Mouse (Mus musculus) cerebellum, postnatal 10 days (tissue): Measurements from ENCODE around the gene Adprh.

Source experiments
- DNase-seq, 2 experiments: peaks; one replicate each; pipeline ENCODE4 v3.0.0; 2021; ENCODE audit warnings: mixed read lengths in 2 of 2

The Adprh gene

DNA sequence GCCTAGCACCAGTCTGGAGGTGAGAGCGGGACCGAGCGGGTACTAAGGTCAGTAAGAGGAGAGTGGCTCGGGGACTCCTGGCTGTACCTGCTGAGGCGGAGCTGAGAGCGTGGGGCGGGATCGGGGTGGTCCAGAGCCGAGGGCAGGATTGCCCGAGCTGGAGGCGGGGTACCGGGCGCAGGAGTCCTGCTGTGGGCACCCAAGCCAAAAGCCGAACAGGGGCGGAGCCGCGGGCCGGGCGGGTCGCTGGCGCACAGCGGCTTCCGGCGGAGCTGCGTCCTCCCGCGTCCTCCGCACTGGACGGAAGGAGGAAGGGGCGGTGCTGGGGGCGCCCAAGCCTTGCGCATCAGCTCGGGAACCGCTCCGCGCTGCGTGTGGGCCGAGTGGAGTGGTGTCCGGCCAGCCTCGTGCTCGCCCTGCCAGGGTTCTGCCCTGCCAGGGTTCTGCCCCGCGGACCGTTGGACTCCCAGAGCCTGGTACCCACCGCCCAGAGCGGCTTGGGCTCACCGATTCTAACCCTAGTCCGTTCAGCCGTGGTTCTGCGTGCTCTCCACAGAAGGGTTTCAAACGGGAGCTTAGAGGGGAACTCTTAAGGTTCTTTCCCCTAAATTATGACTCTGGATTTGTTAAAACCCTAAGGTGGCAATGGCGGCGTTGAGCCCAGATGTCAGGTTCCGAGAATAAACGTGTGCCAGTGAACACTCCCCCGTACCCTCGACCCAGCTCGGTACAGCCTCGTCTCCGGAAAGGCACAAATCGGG, at the start of gene Adprh:
Adprh (minus strand) TSS at position 262 of the 761 bp plus-strand sequence.
- DNase-seq = peak; percentile 94 to 97

DNA sequence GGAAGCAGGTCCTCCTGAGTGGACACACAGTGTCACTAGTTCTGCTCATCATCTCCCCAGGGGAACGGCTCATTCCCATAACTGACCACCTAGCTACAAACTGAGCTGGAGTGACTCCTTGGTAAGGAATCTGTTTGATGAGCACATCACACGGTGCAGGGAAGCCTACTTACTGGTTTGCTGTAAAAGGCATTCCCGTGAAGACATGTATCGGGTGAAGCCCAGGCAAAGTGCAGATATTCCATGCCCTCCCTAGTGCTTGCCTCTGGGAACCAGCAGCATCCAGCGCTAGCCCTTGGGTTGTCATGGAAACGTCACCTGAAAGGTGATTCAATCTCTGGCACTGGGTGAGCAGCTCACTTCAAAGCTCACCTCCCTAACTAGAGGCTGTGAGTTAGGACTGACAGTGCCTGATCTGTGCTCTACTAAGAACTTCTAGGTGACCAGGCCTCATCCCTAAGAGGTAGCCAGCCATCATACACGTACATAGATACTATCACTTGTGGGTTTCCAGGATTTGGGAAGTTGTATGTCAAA, 44.2 kb upstream of the Adprh start:
- no peak for DNase-seq

DNA sequence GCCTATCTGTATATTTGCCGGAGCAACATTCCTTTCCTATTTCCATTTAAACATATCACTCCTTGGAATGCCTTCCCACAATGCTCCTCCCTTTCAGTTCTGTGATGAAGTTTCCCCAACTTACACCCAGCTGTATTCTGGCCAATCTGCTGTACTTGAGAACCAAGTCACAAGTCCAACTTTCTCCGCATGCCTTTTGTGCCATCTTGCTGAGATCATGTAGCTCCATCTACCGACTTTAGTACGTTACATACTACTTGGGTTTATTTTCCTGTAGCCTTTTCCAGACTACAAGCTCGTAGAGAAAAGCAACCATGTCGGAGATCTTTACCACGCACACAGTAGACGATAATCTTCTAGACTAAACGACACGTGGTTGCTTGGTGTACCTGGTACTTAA, 41.4 kb upstream of the Adprh start:
- DNase-seq = no peak

DNA sequence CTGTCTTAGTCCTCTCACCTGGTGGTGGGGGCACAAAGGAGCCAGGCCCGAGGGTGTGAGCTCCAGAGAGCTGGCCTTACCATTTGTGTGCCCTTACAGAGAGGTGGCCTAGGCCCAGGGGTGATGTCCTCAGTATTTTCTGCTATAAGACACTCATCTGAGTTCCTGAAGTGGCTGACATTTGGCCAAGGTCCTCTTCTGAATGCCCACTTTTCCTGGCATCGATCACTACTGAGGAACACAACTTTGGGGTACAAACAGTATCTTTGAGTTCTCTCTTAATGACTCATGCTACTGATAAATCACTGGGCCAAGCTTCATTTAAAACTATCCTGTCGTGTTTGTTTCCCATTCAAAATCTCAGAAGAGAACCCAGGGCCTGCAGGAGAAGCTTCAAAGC, 40.0 kb upstream of the Adprh start:
- DNase-seq = no peak

DNA sequence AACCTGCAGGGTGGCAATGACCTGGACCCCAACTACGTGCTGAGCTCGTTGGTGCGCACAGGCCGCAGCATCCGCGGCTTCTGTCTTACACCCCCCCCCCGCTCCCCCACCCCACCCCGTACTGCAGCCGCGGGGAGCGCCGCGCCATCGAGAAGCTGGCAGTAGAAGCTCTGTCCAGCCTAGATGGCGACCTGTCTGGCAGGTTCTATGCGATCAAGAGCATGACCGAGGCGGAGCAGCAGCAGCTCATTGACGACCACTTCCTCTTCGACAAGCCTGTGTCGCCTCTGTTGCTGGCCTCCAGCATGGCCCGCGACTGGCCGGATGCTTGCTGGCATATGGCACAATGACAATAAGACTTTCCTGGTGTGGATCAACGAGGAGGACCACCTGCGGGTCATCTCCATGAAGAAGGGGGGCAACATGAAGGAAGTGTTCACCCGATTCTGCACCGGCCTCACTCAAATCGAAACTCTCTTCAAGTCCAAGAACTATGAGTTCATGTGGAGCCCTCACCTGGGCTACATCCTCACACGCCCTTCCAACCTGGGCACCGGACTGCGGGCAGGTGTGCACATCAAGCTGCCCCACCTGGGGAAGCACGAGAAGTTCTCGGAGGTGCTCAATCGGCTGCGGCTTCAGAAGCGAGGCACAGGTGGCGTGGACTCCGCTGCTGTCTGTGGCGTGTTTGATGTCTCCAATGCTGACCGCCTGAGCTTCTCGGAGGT, 31.2 kb upstream of the Adprh start:
- peak; percentile 14 to 19 for DNase-seq

DNA sequence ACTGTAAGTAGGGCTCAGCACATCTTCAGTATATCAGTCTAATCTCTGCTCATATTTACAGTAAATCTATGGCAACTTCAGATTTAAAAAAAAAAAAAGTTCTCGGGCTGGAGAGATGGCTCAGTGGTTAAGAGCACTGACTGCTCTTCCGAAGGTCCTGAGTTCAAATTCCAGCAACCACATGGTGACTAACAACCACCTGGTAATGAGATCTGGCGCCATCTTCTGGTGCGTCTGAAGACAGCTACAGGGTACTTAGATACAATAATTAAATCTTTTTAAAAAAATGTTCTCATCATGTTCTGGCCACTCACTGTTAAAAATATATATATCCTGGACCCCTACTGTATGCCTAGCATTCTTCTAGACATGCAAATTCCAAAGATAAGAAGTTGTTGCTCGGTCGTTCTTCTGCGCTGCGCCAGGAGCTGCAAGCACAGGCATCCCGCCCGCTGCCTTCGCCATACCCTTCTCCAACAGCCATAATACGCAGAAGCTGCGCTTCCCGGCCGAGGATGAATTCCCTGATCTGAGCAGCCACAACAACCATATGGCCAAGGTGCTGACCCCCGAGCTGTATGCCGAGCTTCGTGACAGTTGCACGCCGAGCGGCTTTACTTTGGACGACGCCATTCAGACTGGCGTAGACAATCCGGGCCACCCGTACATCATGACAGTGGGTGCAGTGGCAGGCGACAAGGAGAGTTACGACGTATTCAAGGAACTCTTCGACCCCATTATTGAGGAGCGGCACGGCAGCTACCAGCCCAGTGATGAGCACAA, 30.5 kb upstream of the Adprh start:
- DNase-seq = peak; percentile 57 to 61

DNA sequence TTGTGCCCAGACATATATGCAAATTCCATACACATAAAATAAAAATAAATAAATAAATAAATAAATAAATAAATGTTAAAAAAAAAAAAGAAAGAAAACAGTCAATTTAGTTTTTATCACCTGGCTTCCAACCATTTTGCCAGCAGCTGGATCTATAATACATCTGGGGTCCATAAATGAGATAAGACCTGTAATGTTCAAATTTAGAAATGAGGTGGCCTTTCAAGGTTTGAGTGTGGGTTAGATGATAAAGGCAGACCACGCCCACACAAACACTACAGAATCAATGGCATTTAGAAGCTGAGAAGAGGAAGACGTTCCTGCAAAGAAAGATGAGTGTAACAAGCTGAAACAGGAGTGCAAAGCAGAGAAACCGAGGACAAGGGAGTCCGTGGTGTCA, 28.8 kb upstream of the Adprh start:
- no peak for DNase-seq

DNA sequence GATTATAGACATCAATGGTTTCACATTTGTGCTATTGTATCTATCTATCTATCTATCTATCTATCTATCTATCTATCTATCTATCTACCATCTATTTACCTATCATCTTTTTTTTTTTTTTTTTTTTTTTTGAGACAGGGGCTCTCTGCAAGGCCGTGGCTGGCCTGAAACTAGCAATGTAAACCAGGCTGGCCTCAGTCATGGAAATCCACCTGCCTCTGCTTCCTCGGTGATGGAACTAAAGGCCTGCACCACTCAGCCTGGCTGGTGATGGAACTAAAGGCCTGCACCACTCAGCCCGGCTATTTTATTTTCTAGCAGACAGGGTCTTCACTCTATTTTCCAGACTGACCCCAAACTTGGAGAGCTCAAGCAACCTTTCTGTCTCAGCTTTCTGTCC, 25.8 kb upstream of the Adprh start:
- no peak for DNase-seq

DNA sequence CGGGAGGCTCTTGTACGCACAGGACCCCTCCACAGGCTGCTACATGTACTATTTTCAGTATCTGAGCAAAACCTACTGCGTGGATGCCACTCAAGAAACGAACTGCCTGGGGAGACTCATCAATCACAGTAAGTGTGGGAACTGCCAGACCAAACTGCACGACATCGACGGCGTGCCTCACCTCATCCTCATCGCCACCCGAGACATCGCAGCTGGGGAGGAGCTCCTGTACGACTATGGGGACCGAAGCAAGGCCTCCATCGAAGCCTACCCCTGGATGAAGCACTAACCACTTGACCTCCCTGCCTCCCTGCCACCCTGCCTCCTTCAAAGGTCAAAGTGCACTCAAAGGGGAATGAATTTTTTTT, 24.7 kb upstream of the Adprh start:
- peak; percentile 17 to 25 for DNase-seq

DNA sequence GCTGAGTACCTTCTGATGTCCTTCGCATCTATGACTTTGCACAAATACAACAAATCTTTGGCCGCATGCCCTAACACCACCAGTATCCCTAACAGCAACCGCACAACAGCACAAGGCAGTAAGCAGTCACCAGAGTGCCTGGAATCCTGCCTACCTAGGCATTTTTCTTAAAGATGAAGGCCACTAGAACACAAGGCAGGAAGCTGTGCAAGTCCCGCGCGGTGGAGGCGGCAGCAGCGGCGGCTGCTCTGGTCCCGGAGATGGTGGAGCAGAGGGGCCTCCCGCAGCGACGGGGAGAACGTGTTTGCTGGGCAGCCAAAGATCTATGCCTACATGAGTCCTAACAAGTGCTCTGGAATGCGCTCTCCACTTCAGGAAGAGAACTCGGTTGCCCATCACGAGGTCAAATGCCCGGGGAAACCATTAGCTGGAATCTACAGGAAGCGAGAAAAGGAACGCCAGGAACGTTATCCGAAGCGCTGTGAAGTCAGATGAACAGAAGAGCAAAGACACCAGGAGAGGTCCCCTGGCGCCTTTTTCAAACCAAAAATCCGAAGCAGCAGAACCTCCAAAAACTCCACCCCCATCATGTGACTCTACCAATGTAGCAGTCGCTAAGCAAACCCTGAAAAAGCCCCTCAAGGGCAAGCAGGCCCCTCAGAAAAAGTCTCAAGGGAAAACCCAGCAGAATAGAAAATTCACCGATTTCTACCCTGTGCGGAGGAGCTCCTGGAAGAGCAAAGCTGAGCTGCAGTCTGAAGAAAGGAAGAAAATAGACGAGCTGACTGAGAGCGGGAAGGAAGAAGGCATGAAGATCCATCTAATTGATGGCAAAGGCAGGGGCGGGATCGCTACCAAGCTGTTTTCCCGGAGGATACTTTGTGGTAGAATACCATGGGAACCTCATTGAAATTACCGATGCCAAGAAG, 24.1 kb upstream of the Adprh start:
- peak; percentile 56 to 63 for DNase-seq

DNA sequence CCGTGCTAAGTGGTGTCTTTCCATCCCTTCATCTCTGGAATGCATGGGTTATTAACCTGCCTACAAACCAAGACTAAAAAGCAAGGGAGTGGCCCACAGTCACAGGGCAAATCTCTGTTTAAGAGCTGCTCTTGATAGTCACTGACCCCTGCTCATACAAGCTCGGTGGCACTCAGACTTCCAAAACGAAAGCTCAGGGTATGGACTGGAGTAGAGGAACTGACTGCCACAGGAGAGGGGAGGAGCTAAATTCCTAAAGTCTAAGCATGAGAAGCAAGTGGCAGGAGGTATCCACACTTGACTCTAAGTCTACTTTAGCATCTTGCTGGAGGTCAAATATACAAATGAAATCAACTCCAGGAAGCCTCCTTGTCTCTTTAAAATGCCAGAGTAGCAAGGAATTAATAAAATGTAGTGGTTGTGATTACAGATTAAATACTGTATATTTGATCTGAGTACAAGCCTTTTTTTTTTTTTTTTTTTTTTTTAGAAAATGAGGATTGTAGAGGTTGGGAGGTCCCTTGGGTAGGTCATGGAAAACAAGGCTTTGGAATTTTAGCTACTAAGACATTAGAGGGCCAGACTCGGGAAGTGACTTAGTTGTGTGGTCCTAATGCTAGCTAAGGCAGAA, 23.3 kb upstream of the Adprh start:
- no peak for DNase-seq

DNA sequence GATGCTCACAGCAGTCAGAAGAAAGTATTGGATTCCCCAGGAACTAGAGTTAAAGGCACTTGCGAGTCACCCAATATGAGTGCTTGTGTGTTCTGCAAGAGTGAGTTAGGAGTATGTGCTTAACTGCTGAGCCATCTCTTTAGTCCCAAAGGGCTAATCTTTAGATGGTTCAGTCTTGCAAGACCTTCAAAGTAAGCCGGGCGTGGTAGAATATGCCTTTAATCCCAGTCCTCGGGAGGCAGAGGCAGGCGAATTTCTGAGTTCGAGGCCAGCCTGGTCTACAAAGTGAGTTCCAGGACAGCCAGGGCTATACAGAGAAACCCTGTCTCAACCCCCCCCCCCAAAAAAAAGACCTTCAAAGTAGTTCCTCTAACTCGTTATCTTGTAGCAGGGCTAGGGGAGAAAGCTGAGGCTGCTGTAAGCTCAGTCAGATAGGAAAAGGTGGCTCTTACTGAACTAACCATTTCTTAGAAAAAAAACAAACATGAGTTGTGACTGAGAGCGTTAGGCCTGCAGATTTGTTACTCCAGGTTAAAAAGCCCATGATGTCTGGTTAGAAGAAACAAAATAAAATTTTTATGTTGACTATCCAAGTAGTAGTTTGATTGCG, 22.3 kb upstream of the Adprh start:
- DNase-seq = no peak

DNA sequence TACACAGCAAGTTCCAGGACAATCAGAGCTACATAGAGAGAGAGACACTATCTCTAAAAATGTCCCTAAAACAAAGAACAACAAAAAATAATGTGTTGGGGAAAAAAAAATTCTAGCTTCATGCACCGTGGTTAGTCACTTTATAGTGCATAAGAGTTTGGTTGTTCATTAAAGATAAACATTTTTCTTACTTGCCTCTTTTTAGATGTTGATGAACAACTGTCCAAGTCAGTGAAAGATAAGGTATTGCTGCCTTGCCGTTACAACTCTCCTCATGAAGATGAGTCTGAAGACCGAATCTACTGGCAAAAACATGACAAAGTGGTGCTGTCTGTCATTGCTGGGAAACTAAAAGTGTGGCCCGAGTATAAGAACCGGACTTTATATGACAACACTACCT, 21.2 kb upstream of the Adprh start:
- DNase-seq = no peak

DNA sequence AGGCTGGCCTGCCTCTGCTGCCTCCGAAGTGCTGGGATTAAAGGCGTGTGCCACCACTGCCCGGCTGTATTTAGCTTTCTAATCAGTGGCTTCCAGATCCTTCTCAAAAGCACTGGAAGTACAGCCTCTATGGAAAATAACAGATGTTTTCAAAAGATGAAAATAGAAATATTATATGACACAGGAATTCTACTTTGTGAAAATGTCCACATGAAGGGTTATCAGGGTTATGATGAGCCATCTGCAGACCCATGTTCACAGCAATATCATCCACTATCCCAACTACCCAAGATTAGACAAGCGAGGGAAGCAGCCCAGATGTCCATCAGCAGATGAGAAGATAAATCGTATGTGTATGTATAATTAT, 20.0 kb upstream of the Adprh start:
- DNase-seq = no peak

DNA sequence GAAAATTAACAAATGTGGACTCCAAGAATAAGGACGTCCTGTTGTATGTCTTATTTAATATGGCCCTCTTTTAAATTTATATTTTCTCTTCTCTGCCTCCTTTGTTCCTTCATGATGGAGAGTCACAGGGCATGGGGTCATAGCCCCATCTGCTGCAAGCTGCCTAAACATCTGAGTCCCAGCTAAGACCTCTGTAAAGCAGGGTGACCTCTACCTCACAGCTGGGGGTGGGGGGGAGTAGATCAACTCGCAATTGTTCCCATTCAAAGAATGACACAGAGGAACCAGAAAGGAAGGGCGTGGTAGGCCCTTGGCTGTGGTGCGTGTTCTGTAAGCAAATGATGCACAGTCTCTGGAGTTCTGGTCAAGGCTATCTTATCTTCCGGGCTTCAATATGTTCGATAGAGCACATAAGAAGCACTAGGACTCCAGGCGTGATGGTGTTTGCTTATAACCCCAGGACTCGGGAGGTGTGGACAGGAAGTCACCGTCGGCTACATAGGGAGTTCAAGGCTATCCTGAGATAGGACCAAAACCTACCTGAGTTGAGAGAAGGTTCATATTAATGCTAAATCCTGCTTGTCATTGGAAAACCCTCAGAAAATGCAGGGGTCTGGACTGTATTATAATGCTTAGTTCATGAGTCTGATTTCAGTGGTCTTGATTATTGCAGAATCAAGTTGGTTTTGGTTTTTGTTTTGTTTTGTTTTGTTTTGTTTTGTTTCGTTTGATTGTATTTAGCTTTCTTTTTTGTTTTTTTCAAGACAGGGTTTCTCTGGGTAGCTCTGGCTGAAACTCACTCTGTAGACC, 19.4 kb upstream of the Adprh start:
- no peak for DNase-seq

DNA sequence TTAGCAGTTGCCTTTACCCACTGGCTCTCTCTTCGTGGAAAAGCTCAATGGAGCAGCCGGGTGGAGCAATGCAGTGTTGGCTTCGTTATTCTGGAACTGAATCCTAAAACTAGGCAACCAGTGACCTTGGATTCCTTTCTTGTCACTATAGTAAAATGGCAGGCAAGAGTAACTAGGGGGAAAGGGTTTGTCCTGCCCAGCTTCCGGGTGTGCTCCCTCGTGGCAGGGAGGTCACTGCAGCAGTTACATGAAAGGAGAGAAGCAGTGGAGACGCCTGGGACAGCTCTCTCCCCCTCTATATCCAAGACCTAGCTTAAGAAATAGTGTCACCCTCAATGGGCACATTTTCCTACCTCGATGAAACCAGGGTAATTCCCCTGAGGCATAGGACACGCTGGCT, 16.9 kb upstream of the Adprh start:
- no peak for DNase-seq

DNA sequence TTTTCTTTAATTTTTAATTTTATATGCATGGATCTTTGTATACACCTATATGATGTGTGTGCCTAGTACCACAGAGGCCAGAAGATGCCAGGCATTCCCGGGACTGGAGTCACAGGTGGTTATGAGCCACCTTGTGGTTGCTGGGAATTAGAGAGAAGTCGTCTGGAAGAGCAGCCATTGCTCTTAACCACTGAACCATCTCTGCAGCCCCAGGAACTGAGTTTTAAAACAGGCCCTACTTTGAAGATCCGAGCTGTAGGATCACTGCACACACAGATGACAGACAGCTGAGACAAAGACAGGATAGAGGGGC, 16.2 kb upstream of the Adprh start:
- DNase-seq = no peak

DNA sequence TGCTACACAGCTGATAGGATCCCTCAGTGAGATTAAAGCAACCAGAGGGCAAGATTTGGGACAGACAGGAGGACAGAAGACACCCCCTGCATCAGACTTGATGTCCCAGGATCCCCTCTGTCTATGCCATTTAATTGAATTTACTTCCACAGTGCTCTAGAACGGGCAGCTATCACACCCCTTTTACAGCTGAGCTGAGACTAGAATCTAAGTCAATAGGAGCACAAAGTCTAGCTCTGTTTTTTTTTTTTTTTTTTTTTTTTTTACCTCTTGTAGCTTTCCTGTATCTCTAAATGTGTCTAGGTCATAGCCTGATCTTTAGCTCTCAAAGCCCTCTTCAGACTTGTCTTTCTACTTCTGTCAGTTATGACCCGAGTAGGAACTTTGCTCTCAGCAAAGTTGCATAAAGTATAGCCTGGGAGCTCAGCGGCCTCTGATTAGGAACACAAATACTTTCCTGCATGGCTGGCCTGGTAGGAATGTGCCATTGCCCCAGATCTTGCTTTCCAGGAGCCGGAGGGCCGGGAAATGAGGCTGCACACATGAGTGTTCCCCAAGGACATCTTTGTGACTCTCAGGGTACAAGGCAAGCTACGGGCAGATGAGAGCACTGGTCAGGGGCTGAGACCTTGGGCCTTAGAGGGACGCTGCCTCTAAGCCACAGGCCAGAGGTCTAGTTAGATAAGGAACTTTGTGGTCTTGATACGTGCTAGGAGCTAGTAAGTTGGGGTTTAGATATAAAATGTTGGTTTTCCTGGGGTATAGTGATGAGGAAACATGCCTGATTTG, 15.6 kb upstream of the Adprh start:
- DNase-seq = no peak

DNA sequence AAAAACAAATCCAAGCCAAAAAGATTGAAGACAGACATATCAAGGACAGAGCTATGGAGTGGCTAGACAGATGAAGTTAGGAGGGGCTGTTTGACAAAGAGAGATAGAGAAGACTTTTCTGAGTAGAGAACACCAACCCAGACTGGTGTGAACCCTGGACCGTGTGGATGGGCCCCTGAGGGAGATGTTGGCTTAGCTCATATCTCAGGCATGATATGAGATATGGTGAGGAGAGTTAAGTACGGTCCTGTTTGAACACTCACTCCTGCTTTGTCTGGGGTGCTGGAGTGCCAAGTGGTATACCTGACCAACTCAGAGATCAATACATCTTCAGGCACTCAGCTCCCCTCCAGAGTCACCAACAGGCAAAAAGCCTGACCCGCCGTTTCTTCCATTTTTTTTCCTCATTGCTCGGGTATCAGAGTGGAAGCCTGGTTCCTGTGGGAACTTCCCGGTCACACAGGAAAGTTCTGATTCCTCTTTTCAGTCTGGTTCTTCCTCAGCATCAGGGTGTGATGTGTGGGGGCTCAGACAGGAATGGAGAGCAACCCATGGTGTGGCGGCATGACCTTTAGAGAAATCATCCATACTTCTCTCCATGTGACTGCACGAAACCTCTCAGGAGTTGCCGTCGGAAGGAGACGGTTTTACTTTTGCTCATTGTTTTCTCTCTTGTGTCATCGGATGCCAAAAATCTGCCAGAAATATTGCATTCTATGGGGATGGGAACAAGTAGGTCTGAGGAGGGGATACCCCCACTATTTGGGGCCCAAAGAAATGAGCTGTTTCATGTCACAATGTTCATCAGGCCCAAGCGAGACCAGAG, 14.8 kb upstream of the Adprh start:
- no peak for DNase-seq
